Mouse (Mus musculus): ENCODE measurements around the gene Immp2l. TPM values are rescaled to one million over a fixed set of nuclear protein-coding genes. Genes with fewer than 3 reads are reported as not detected.
A peak's percentile ranks its signal among the peaks of the same experiment; 100 is the strongest.

Immp2l gene
- total RNA-seq, 2 experiments from 2014 or later: 21.7 to 26.0 TPM

DNA sequence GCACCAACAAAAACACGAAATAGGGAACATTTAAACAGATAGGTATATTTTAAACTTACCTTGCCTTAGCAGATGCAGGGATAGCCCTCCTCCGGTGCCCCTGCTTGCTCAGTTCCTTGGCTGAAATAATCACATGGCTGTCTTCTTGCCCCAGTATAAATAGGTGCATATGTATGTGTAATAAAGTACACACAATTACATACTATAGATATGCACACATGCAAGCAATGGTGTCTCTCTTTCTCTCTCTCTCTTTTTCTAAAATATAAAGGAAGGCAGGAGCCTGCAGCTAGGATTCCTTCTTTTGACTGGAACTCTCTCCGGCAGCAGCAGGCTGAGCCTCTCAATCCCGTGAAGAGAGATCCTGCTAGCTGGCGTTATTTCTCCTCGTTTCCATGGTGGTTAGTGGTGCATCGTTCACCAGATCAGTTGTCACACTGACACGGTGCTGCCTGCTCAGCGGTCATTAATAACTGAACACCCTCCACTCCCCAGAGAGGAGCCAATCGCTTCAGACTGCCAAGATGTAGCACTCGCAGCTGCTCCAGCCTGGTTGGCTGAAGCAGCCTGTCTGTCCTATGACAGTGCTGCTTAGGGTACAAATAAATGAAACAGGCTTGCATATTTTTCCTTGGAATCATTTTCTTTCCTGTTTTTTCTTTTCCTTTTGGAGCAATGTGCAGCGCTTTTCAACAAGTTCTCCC, 461.8 kb downstream of the Immp2l start:
- DNase-seq (ENCODE audit: low spot score): peak; percentile 2
- intact Hi-C loops (cut with DNase I): loop anchor here (2.0 kb wide), 1 partner anchor 373 kb away; no protein-coding TSS in a partner anchor

GRCm38 (mm10) chr12:41486331-41486730, 462.4 kb downstream of the Immp2l start, which contains the start of gene Lrrn3:
Gene Lrrn3 (minus strand): TSS chr12:41486431.
- intact Hi-C loops (cut with DNase I): loop anchor here (2.0 kb wide), 1 partner anchor 374 kb away; no protein-coding TSS in a partner anchor
- no peak for DNase-seq (ENCODE audit: low spot score)

DNA sequence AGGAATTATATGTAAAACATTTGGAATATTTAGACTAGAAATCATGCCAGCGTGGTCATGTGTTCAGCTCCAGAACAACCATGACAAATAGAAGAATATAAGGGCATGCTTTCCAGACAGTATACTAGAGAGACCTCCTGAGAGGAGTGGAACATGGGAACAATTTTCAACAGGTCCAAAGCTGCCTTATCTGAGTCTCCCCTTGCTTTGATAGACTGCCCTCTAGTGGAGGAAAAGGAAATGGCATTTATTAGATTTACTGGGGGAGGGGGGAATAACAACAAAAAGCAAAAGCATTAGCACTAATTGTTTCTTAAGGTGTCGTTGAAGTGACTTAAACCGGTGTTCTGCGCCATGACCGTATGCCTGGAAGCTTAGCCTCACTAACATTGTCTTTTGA, 463.1 kb downstream of the Immp2l start:
- no peak for DNase-seq (ENCODE audit: low spot score)
- intact Hi-C loops (cut with DNase I): loop anchor here (2.0 kb wide), 1 partner anchor 374 kb away; no protein-coding TSS in a partner anchor

GRCm38 (mm10) chr12:41494620-41495019, 470.7 kb downstream of the Immp2l start:
- intact Hi-C loops (cut with DNase I): no loop called here
- DNase-seq (ENCODE audit: low spot score): no peak

DNA sequence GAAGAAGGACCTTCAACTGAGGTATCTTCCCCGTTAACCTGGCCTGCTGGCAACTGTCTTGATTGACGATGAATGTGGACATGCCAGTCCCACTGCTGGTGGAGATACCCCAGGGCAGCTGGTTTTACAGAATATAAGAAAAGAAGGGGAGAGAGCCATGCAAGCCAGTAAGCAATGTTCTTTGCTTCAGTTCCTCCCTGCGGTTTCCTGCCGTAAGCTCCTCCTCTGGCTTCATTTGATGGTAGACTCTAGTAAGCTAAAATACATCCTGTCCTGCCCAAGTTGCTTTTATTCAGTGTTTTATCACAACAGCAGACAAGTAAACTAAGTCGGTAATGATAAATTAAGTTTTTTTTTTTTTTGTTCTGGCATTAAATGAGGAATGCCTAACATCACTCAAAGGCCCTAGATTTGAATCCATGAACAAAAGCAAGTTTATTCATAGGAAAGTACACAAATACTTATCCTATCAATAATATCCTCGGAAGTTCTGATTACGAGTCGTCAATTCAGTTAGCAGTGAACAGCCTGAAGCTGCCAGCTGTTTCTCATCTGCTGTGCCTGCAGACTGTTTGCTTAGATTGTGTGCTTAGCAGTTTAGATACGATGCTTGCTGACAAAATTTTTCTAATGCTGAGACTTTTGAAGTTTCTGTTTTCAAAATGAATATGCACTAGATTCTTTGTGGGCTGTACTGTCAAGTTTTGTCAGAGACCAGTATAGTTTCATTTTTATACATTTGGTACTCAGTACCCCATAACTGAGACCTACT, 476.3 kb downstream of the Immp2l start:
- no peak for DNase-seq (ENCODE audit: low spot score)
- intact Hi-C loops (cut with DNase I): no loop called here

DNA sequence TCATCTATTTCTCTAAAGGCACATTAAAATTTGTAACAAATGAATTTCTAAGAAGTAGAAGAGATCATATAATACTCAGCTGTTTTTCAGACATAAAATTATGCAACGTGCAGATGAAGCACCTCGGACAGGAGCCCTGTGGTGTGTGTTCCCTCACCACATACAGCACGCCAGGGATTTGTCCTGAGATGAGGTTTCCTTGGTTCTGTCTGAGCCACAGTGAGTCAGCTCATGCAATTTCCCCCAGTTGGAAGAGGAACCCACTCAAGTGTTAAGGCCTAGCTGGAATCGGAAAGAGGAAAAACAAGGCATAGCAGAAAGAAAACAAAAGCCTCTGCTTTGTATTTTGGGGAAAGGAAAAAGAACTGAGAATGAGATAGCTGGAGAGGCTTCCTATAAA, 484.7 kb downstream of the Immp2l start:
- DNase-seq (ENCODE audit: low spot score): no peak
- intact Hi-C loops (cut with DNase I): no loop called here

DNA sequence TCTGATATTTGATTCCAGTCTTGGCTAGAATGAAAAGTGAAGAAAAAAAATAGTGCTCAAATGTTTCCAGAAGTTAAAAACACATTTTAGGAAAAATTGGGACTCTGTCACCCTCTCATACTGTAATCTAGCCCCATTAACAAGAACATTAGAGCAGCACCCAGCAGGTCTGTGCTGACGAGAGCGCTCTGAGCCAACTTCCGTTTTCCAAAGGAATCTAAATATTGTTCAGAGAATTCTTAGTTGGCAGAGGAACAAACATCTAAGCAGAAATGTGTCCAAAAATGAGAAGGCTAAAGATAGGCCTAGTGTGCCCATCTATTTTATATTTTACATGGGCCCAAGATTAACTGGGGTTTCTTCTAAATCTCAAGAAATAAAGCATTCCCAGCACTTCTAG, 486.7 kb downstream of the Immp2l start:
- intact Hi-C loops (cut with DNase I): no loop called here
- DNase-seq (ENCODE audit: low spot score): no peak

- intact Hi-C loops (cut with DNase I): no loop called here
- DNase-seq (ENCODE audit: low spot score): no peak
These were observed 495.0 kb downstream of the Immp2l start for GRCm38 (mm10) chr12:41518897-41519296.

DNA sequence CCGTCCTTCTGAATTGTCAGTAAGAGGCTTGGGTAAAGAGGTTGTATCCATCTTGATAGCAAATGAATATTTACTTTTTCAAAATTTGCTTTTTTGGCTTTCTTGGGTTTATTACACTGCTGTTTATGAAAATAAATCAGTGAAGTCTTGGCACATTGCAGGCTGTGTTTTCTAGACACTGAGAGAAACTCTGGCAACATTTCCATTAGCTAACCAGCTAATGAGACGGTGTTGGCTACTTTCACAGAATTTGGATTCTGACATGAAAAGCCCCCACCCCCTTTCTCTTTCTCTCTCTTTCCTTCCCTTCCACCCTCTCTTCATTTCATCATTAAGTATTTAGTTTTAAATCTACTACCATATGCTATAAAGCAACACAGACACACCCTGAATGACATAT, 496.4 kb downstream of the Immp2l start:
- intact Hi-C loops (cut with DNase I): no loop called here
- no peak for DNase-seq (ENCODE audit: low spot score)

- intact Hi-C loops (cut with DNase I): no loop called here
- no peak for DNase-seq (ENCODE audit: low spot score)
These were observed 497.8 kb downstream of the Immp2l start for GRCm38 (mm10) chr12:41521671-41522070.

DNA sequence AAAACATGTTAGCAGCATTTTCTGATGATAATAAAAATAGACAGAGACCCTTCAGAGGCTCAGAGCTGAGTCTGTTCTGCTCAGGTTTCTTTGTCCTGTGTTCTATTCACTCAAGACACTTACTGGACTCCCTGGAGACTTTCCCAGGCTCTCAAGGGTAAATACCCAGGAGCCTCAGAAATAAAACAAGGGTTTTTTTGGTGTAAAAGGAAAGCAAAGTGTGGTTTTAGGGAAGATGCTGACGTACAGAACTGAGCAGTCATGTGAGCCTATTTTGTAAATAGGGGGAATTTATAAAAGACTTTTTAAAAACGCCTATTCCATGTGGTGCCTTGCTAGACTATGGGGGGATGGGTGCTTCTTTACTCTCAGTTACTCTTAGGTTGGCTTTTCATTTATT, 502.8 kb downstream of the Immp2l start:
- intact Hi-C loops (cut with DNase I): no loop called here
- DNase-seq (ENCODE audit: low spot score): no peak

- DNase-seq (ENCODE audit: low spot score): no peak
- intact Hi-C loops (cut with DNase I): no loop called here
These were observed 504.5 kb downstream of the Immp2l start for GRCm38 (mm10) chr12:41528410-41528809.

- DNase-seq (ENCODE audit: low spot score): no peak
- intact Hi-C loops (cut with DNase I): no loop called here
These were observed 516.1 kb downstream of the Immp2l start for GRCm38 (mm10) chr12:41539989-41540388.

DNA sequence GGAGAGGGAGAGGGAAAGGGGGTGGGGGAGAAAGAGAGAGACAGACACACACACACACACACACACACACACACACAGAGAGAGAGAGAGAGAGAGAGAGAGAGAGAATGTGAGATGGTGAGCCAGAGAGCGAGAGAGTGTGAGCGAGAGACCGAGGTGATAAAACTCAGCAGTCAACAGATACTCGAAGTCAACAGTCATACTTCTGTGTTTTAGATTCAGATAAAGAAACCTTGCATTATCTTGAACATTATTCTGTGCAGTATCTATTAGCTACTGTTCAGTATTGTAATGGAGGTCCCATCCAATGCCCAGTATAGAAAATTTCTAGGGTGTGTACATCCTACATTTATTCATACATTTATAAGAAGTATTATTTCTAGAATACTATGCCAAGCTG, 527.7 kb downstream of the Immp2l start:
- intact Hi-C loops (cut with DNase I): no loop called here
- no peak for DNase-seq (ENCODE audit: low spot score)

DNA sequence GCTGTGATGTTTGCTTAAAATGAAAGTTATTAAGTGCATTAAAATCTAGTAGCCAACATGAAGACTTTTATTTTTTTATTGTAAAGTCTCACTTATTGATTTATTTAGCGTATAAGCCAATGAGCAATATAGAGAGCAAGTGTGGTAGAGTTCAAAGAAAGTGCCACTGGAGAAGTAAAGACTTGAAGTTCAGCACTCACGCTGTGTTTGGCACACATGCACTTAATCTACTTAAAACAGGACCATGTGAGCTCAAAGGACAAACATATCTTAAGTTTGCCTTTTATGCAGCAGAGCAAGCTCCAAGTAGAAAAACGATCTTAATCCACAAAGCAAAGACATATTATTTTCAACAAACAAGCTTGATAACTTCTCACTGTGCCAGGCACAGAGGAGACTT, 533.9 kb downstream of the Immp2l start:
- DNase-seq (ENCODE audit: low spot score): no peak
- intact Hi-C loops (cut with DNase I): no loop called here

- intact Hi-C loops (cut with DNase I): no loop called here
- DNase-seq (ENCODE audit: low spot score): no peak
These were observed 535.3 kb downstream of the Immp2l start for GRCm38 (mm10) chr12:41558956-41559735.

DNA sequence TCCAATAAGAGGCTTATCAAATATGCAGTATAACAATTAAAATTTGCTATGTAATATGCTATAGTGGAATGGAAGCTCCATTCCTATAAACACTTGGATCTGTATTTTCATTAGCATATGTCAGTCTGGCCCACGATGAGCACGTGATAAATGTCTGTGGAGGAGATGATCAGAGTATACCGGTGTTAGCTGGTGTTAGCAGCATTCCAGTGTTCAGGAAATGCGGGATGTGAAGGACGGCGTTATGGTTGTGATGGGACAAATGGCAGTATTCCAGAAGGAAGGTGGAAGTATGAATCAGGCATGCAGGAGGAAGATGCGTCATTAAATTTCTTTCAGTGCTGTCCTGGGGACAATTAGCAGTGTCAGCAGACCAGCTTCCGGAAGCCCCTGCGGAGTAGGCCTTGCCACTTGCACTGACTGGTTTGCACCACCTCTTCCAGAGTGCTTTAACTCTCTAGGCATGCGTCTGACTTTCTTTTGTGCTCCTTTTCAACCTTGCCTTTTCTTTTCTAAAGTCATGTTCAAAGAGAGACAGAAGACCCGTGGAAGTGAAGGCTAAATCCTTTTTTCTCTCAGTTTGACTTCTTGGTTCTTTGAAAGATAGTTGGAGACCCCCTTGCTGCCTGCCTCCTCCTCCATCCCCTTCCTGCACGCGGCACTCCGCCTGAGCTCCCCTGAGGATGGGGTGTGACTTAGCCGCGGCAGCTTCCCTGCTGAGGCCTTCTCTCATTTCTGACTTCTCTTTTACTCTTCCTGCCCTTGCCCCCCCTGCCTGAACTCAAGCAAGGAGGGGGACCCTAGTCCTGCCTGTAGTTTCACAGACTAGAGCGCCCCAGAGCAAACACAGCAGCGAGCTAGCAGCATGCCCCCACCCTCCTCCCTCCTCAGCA, 541.9 kb downstream of the Immp2l start:
- no peak for DNase-seq (ENCODE audit: low spot score)
- intact Hi-C loops (cut with DNase I): no loop called here

DNA sequence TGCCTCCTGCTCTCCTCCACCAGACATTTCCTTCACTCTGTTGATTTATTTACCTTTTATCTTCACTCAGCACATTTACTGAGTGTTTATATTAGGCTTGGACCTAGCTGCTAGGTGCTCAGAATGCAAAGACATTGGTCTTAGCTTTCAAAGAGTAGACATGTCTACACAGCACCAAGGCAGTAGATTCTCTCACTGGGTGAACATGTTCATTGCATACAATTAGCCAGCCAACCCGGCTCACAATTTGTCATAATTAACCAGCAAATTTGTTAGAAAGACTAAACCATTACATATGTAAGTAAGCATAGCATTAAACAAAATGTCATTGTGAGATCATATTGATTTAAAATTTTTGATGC, 542.5 kb downstream of the Immp2l start:
- intact Hi-C loops (cut with DNase I): no loop called here
- DNase-seq (ENCODE audit: low spot score): no peak

GRCm38 (mm10) chr12:41573754-41574153, 549.9 kb downstream of the Immp2l start:
- no peak for DNase-seq (ENCODE audit: low spot score)
- intact Hi-C loops (cut with DNase I): no loop called here

DNA sequence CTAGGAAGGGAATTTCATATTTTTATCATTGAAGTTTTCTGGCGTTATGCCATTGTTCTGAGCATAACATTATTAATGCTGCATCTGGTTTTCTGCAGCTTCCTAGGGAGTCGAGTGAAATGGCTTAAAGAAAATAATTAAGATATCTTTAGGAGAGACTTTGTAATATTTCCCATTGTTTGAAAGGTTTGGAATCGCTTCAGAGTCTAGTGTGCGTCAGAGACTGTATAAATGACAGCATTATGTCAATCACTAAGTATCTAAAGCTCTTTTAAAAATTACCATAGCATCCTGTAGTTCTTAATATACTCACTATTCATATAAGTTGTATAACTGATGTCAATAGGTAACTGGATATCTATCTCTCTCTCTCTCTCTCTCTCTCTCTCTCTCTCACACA, 551.3 kb downstream of the Immp2l start:
- intact Hi-C loops (cut with DNase I): no loop called here
- DNase-seq (ENCODE audit: low spot score): no peak
